Mouse (Mus musculus) hindbrain, embryonic 16.5 days (tissue): ENCODE measurements at regions not wholly inside any gene's neighbourhood (a gene's known extent, or its start where the extent isn't known, plus 50 kb on each side); places are given as distances from the start of the nearest gene placed in this dataset.

Experiments
- ATAC-seq: fragments of 200-750 bp; cut with Nextera tagmentation; 2 replicates; pipeline ENCODE4 v1.8.0; 2017; ENCODE audit warnings: moderate TSS enrichment, moderate library complexity
- H3K27ac ChIP-seq: fragments of 300-500 bp; sonication (generic); 2 replicates; pipeline ENCODE4 v1.5.1; 2014; ENCODE audit warnings: low read depth, mild to moderate bottlenecking, control low read depth, low read length, moderate library complexity
- H3K27me3 ChIP-seq: fragments of 300-500 bp; sonication (generic); replicated peaks from 2 replicates; pipeline ENCODE4 v1.6.1; 2014; ENCODE audit warnings: low read length; ENCODE audit not compliant: control insufficient read depth, insufficient read depth
- H3K36me3 ChIP-seq: fragments of 300-500 bp; sonication (generic); 2 replicates; pipeline ENCODE4 v1.6.1; 2014; ENCODE audit warnings: mild to moderate bottlenecking, low read length, moderate library complexity, mixed read lengths; ENCODE audit not compliant: control insufficient read depth, insufficient read depth
- H3K4me1 ChIP-seq: fragments of 300-500 bp; sonication (generic); 2 replicates; pipeline ENCODE4 v1.6.1; 2014; ENCODE audit warnings: low read depth, low read length; ENCODE audit not compliant: control insufficient read depth, insufficient read depth
- H3K4me2 ChIP-seq: fragments of 300-500 bp; sonication (generic); 2 replicates; pipeline ENCODE4 v1.6.1; 2014; ENCODE audit warnings: mild to moderate bottlenecking, low read length, control low read depth, moderate library complexity
- H3K4me3 ChIP-seq: fragments of 300-500 bp; sonication (generic); 2 replicates; pipeline ENCODE4 v1.5.1; 2014; ENCODE audit warnings: mild to moderate bottlenecking, low read length, control low read depth, moderate library complexity
- H3K9ac ChIP-seq: fragments of 300-500 bp; sonication (generic); 2 replicates; pipeline ENCODE4 v1.6.1; 2014; ENCODE audit warnings: low read depth, mild to moderate bottlenecking, control low read depth, low read length, moderate library complexity
- H3K9me3 ChIP-seq: fragments of 300-500 bp; sonication (generic); 2 replicates; pipeline ENCODE4 v1.6.1; 2014; ENCODE audit warnings: mild to moderate bottlenecking, low read length, moderate library complexity; ENCODE audit not compliant: control insufficient read depth
- WGBS: fragments of 180-500 bp; shearing (Covaris S2); extraction: QIAGEN DNeasy Blood & Tissue Kit; methylation state at CpG from one replicate; pipeline ENCODE4 v1.1.7; 2014; 5-methylcytosine and 5-hydroxymethylcytosine counted together

DNA sequence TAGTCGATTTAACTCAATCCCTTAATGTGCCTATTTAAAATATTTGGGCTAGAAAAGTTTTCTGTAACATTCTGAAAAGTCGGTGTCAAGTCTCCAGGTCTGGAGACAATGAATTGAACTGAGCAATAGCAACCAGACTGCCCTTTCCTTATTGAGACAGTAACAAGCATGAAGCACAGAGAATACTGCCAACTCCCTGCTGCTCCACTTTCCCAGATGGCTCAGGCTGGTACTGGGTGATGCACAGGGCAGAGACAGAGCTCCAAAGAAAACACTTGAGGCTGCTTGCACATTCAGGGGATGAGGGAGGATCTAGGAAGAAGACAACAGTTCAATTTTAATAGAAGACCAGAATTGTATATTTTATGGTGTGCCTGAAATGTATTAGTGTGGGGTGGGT is 87.7 kb upstream of the Sorcs1 start:
- ATAC-seq, result peak; percentile 91
- Histone ChIP-seq H3K27me3 (no peaks in the 10 kb centered on the region), H3K27ac (no peak overlapping the region), H3K9ac (no peak overlapping the region), H3K4me2 (no peak overlapping the region), H3K4me1 (no peaks in the 10 kb centered on the region), H3K36me3 (no peaks in the 10 kb centered on the region), H3K9me3 (no peaks in the 10 kb centered on the region), H3K4me3 (no peak overlapping the region)
- 32% methylated on average over 2 of the region's 2 CpGs for WGBS
